Mouse (Mus musculus) kidney, adult 11 months (tissue): Measurements from ENCODE around the gene Rho.

ENCODE experiments used
- DNase-seq: peaks from one replicate; pipeline ENCODE4 v3.0.0; 2022

Rho gene

DNA sequence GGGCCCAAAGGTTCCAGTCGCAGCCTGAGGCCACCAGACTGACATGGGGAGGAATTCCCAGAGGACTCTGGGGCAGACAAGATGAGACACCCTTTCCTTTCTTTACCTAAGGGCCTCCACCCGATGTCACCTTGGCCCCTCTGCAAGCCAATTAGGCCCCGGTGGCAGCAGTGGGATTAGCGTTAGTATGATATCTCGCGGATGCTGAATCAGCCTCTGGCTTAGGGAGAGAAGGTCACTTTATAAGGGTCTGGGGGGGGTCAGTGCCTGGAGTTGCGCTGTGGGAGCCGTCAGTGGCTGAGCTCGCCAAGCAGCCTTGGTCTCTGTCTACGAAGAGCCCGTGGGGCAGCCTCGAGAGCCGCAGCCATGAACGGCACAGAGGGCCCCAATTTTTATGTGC is at the start of gene Rho:
Gene Rho (plus strand): TSS at position 110 of the 400 bp plus-strand sequence.
- no peak for DNase-seq

DNA sequence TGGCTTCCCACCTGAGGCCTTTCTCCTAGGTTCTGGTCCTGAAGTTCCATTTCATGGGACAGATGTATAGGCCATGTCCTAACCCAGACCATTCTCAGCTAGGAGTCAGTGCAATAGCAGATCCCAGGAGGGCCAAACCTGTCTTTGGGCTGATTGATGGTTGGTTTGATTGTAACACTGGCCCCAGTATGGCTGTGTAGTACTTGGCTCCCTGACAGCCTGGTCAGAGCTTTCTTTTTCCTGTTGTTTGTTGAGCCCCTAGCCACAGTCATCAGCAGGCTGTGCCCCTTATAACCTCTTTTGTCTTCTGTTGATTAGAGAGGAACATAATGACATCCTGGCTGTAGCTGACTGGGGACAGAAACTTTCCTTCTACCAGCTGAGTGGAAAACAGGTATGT is 47.5 kb upstream of the Rho start:
- no peak for DNase-seq

DNA sequence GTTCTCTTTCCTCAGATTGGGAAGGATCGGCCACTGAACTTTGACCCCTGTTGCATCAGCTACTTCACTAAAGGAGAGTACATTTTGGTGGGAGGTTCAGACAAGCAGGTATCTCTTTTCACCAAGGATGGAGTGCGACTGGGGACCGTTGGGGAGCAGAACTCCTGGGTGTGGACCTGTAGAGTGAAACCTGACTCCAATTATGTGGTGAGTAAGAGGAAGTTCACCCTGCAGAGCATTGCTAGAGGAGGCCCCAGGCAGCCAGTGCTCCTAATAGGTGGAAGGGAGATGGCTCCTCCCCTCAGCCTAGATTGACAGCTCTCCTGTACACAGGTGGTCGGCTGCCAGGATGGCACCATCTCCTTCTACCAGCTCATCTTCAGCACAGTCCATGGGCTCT is 44.7 kb upstream of the Rho start:
- DNase-seq: no peak

DNA sequence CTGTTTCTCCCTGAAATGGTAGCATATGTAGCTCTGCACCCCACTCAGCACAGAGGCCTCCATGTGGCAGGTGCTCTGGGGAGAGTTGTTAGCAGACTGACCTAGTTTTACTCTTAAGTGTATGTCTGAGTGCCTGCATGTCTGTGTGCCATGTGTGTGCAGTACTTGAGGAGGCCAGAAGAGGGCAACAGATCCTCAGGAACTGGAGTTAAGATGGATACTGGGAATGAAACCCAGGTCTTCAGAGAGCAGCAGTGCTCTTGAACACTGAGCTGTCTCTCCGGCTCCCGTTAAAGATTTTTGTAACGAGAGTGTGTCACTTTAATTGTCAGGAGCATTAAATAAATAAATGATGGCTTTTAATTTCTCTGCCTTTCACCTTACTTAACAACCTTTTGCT is 43.3 kb upstream of the Rho start:
- no peak for DNase-seq

DNA sequence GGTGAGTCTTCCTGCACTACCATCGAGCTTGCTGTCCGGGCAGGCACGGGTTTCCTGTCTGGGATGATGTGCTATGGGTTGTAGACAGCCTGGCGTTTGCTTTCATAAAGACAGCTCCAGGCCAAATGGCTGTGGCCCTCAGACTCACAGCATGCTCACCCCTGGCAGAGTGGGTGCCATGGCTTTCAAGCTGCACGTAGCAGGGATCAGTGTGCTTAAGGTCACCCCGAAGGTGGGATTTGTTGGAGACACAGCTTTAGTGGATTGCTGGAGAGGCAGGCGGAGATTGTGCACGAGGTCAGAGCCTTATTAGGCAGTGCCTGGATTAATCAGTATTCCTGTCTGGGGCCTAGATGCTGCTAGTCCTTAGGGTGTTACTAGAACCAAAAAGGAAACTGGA is 40.9 kb upstream of the Rho start:
- no peak for DNase-seq

DNA sequence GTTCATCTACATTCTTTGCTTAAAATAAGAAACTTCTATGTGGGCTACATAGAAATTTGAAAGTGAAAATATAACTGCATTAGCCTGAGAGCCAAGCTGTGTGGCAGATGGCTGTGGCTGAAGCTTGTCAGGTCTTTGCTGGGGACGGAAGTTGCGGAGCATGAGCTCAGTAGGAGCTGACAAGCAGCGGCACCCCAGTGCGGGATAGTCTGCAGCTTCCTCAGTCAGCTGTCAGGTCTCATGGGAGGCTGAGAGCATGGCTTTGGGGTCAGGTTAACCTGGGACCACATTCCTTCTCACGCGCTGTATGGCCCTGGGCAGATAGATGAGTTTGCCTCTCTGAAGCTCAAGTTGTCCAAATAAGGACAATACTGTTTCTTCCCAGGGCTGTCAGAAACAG is 40.5 kb upstream of the Rho start:
- DNase-seq: no peak

DNA sequence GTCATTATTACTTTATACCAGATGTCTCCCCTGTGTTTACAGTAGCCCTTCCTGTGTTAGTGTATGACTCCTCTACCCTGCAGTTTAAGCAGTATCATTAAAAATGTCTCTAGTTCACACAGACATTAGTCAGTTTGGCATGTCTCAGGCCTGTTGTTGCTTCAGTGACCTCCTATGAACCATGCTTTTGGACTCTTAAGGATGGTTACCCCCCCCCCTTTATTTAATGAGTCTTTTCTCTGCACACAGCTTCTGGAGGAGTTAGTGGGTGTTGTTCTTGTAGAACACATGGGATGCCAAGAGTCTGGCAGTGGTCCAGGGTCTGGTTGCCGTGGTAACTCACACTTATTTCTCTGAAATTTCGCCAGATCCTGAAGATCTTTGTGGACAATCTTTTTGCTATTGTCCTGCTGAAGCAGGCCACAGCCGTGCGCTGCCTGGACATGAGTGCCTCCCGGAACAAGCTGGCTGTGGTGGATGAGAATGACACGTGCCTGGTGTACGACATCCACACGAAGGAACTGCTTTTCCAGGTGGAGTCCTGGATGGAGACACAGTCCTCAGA is 40.0 kb upstream of the Rho start:
- DNase-seq: no peak

DNA sequence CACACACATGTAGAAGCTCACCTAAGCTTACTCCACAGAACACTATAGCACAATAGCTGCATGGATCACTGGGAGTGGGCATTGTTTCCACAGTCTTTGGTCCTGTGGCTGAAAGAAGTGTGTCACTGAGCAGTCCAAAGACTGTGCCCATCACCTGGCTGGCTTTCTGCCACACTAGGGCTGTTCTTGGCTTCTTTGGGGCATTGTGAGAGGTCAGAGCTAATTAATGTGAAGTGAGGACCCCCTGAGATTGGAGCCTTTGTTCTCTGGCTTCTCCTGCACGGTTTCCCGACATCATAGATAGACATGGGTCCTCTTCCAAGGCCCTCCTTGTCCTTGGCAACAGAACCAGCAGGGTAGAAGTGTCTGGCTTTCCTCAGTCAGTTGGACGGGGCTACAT is 39.2 kb upstream of the Rho start:
- no peak for DNase-seq

DNA sequence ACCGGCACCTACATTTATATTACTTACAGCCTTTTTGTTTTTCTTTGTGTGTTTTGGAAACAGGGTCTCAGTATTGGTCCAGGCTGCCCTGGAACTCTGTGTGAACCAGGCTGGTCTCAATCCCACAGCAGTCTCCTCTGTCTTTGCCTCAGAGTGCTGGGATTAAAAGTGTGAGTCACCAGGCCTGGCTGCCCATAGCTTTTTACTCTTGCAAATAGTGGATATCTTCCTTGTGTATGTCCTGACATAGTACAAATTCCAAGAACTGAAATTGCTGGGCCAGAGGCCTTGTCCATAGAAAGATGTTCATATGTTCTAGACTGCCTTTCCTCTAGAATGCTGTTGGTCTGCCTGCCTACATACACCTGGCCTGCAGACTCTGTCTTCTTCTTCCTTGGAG is 35.2 kb upstream of the Rho start:
- DNase-seq: no peak

DNA sequence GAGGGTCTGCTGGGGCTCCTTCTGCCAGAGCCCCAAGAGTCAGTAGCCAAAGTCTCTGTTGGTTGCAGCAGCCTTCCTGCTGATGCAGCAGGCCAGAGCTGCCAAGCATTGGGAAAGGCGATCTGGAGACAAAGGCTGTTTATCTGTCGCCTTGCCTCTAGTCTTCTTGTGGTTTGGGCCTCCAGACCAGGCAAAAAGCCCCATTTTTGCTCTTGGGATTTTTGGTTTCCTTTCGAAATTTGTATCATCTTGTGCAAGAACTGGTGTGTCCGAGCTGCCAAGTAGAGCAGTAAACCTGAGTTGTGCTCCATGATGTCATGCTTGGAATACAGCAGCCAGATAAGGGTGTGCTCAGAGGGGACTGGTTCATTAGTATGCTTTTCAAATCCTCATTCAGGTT is 34.4 kb upstream of the Rho start:
- DNase-seq: no peak

DNA sequence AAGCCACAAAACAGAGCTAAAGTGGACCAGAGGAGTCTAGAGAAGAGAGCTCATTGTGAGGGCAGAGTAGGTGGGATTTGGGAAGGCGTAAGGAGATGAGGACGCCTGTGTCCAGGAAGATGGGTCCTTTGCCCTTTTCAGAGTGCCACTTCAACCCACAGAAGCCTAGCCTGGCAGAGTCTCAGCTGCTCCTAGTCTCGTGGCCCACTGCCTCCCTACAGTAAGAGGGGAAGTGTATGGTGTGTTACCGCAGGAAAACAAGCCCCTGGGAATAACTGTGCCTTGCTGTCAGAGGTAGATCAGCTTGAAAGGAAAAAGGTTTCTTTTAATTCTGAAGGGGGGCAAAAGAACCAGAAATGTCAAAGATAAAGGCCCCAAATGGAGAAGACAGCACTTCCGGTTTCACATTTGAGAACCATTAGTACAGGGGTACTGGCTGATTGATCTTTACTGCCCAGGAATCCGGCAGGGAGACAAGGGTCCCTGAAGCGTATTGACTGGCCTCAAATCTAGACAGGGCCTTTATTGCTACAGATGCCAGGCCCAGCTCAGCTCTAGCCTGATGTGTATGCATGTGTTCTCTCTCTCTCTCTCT is 33.5 kb upstream of the Rho start:
- no peak for DNase-seq

DNA sequence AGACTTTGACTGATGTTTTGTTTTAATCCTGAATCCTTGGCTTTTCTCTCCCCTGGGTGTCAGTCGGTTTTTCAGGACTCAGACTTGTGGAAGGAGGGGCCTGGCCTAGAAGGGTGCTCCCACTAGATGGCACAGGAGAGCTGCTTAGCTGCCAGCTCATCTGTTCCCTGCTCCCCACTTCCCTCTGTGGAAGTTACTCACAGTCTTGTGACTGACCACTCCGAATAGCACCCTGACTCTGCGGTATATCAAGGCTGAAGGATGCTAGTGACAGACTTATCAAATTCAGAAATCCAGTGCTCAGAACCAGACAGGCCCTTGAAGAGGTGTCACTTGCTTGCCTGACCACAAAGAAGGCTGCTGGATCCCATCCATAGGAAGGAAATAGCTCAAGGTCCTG is 30.5 kb upstream of the Rho start:
- DNase-seq: peak; percentile 66

DNA sequence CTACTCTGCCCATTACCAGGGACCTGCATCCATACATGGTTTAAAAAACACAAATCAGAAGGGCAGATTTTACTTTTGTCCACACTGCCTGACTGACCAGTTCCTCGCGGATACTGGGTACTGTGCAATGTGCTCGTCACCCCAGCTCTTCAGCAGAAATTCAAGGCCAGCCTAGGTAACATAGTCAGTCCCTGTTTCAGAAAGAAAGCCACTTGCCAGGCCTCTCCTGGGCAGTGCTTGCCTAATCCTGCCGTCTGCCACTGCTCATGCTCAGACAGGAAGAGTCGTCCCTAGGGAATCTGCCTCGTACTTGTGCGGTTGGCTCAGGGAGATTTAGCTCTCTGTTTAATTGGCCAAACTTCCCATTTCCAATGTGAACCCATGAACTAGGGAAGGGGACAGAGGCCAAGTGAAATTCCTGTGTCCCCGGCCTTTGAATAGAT is 30.0 kb upstream of the Rho start:
- DNase-seq: peak; percentile 74

DNA sequence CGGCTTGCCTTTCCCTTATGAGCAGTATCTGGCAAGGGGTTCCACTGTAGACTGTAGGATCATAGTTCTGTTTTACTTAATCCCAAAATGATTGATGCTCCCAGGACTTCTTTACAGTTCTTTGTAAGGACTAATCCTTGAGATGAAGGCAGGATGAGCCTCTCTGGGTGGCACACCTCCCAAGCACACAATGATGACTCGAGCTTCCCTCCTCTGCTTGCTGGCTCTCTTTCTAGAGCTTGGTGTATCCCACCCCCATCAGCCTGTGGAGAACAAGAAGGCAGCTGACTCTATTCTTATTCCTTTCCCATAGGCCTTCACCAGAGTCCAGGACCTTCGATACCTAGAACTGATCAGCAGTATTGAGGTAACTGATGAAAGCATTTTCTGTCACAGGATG is 29.0 kb upstream of the Rho start:
- no peak for DNase-seq

DNA sequence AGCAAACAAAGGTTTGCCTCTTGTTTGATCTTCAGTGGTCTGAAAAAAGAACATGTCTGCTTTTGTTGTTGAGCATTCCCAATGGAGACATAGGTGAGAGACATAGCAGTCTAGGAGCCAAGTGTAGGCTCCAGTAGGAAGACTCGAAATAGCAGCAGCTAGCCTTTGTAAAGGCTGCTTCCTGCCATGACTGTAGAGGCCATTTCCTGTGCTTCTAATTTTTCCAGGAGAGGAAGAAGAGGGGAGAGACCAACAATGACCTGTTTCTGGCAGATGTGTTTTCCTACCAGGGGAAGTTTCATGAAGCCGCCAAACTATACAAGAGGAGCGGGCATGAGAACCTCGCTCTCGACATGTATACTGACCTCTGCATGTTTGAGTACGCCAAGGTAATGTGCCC is 26.0 kb upstream of the Rho start:
- no peak for DNase-seq

DNA sequence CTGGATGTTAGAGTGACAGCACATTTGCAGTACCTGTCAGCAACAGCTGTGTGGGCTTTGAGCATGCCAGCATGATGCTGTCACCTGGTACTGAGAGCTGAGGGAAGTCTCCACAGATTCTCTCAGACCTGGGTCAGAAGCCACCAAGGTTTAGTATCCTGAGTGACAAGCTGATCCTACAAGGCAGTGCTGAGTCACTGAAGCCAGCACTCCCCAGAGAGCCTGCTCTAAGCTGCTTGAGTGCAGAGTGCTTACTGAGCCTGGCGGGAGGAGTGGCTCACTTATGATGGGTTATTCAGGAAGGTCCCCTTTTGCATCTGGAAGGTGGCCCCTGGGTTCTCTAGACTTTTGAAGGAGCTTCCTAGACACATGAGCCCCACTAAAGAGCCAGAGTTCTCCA is 25.1 kb upstream of the Rho start:
- no peak for DNase-seq

DNA sequence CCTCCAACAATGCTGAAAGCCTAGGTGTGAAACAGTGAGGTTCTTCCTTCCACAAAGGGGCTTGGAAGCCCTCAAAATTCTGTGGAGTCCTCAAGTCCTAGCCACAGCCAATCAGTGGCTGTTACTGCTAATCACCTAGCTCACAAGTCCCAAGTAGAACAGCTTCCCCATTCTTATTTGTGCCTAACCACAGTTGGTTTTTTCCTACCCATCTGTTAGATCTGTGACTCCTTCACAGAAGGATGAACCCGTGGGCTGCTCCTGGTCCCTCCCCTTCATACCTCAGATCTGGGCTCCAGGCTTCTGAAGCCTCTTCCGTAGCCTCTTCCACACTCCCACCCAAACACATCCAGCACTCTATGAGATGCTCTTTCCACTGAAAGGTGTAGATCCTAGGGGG is 24.7 kb upstream of the Rho start:
- no peak for DNase-seq

DNA sequence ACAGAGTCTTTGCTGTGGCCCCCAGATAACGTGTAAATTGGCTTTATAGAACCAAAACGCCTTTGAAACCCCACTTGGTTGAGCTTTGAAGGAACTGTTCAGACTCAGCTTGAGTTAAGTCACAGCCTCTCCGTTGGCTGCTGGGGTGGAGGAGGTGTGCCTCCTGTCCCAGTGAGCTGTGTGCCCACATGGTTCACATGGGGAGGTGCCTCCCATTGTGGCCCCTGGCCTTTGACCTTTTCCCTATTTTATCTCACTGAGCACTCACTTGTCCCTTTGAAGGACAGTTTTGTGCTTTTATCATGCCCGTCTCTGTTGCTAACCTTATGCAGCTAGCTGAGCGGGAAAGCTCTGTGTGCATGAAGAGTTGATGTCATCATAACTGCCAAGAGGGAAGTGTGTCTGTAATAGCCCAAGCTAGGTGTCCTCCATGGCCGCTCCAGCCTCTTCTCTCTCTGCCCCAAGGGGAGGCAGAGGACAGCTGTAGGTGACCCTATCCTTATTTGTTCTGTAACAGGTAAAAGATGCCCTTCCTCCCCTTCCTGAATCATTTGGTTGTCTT is 23.0 kb upstream of the Rho start:
- no peak for DNase-seq

DNA sequence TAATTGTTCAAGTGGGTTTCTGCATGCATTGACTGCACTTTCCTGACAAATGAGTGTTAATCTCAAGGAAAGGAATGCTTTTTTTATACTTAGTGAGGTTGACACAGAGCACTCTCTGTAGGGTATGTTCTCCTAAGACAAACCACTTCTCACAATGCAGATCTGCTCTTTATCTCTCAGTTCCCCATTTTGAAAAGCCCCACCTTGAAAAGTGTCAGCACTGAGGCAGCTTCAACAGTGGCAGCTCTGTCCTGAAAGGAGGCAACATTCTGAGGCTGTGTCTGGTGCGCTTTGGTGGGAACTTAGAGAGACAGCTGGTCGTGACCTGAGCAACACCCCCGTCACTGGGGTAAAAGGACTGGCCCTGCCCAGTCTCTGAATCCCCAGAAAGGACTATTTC is 22.5 kb upstream of the Rho start:
- DNase-seq: no peak

DNA sequence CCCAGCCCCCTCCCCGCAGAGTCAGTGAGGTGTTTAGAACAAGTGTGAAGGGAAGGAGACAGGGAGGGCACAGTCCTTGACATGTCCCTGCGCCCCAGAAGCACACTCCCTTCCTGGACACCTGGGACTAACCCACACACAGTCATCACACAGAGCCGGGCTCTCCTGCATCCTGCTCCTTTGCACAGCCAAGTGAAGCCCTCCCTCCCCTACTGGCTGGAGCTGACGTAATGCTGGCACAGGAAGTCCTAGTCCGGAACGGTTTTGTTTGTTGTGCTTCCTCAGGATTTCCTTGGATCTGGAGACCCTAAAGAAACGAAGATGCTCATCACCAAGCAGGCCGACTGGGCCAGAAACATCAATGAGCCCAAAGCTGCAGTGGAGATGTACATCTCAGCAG is 21.6 kb upstream of the Rho start:
- DNase-seq: peak; percentile 83

DNA sequence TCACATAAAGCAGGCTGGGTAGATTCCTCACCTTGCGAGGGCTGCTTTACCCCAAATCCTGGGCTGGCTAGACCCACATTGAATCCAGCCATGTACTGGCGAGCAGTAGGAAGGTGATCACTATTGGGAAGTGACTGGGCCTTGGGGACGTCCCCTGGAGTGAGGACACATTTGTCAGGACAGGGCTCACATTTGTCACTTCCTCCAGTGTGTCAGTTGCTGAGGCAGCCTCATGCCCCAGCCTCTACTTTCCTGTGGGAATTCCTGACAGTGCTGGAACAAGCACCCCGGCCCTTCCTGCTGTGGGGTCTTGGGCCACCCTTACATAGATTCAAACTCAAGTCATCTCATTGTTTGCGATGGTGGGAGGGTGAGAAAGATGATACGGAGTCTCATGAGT is 19.8 kb upstream of the Rho start:
- peak; percentile 34 for DNase-seq

DNA sequence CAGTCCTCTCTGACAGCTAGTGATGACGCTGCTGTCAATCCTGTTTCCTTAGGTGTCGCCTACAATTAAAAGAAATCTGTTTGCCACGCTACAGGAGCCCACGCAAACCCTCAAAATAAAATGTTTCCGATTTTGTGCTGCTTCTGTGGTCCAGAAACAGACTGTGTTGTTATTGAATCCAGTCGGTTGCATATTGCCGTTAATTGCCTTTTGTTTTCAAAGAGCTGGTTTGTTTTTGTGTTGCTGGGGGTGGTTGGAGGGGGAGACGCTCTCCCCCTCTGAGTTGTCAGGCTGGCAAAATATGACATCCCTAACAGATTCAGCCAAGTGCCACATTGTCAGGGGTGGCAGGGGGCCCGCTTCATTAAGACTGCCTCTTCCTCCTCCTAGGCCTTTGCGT is 18.1 kb upstream of the Rho start:
- no peak for DNase-seq

DNA sequence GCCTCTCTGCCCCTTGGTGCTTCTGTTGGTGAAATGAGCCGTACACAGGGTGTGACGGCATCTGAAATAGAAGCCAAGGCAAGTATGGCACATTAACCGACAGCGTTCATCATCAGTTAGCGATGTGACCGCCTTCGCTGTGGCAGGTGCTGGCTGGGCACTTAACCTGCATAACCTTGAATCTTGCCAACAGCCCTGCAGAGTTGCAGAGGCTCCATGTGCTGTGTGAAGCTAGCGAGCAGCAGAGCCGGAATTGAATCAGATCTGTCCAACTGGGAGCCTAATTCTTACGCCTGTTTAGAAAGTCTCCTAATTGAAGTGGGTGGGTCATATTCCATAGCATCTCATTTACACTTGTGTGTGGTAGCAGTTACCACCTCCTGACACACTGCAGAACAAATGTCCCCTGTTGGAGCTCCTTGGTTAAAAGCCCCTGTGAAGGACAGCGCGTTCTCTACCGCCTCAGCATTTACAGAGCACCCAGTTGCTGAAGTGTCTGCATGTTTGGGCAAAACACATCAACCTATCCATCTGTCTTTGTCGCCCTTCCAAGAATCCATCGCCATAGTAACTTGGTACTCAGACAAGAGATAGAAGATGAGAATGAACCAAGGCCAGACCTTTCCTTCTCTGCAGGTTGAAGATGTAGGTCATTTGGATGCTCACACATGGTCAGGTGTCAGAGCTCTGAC is 16.9 kb upstream of the Rho start:
- DNase-seq: no peak

DNA sequence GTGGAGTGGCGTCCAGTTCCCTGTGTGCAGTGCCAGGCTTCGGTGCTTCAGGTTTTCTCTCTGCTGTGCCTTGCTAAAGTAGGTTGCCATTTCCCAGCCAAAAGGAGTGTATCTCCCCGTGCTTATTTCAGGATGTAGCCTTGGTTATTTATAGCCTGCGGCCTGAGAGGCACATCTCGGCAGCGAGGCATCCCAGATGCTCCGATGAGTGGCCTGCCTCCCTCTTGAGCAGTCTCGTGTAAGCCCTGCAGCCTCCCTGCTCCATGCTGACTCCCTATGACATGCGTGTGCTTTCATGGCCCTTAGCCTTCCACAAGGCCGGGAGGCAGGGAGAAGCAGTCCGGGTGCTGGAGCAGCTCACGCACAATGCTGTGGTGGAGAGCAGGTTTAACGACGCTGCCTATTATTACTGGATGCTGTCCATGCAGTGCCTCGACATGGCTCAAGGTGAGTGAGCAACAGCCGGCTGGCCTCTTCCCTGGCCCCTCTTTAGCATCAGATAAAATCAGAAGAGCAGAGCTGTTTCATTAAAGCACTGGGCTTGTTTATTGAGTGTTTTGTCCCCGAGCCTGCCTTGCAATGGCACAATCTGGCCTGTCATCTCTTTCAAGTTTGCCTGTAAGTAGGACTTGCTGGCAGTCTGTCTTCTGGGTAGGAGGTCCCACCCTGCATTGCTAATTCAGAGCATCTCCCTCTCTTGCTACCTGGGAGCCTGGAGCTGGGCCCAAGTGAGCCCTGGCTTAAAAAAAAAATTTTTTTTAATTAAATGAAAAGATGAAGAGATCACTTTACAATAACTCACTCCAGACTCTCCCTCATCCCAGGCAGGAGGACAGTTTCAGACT is 15.7 kb upstream of the Rho start:
- DNase-seq: no peak
